Mouse (Mus musculus): ENCODE measurements around the gene Dnajc12.
"Not testable (repeated sequence)": the region's sequence is repeated elsewhere in the genome, so short reads cannot be mapped to it uniquely, and the experiment has no call there.

Gene Dnajc12

DNA sequence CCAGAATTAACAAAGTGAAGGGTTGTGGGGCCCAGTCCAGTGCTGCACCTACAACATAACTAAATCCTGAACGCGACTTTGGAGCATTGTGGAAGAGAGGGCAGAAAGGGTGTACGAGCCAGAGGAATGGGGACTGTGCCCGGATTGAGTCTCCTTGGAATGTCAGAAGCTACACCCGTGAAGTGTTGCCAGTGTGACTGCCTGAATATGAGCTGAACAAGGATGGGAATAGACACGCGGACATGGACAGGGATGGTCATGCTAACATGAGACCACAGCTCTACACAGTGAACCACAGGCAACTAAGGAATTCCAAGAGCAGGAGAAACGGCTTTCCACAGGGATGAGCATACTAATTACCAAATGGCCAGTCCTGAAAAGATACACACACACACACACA is 49.9 kb downstream of the Dnajc12 start:
- no peak for DNase-seq

DNA sequence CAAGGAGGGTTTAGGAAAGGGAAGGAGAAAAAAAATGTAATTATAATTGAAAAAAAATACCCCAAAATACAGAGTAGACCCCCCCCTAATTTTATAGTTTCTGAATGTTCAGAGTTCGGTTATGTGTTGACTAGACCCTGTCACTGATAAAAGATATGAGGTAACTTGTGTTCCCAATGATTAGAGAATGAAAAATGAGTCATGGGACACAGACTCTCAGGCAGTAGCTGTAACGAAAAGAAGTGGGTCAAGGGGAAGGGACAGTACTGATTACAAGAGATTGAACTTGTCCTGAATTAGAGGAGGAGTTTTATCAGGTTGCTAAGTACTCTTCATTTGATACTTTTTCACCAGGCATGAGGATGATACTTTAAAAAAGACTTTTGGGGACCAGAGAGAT is 50.6 kb downstream of the Dnajc12 start:
- no peak for DNase-seq

DNA sequence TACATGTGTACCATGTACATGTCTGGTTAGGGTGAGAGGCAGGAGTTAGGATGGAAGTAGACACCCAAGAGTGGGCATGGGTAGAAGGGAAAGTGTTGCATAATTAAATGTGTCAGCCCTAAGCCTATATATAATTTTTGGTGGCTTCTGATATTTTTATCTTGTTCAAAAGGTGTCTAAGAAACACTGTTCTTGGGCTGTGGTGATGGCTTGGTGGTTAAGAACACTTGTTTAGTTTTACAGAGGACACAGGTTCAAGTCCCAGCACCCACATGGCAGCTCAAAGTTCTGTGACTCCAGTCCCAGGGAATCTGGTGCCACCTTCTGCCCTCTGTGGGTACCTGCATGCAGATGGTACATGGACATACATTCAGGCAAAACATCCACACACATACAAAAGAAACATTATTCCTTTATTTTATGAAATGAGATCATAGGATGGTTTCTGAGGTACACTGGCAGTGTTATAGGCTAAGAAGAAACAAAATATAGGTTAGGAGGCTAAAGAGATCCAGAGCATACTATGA is 56.6 kb downstream of the Dnajc12 start:
- no peak for DNase-seq

DNA sequence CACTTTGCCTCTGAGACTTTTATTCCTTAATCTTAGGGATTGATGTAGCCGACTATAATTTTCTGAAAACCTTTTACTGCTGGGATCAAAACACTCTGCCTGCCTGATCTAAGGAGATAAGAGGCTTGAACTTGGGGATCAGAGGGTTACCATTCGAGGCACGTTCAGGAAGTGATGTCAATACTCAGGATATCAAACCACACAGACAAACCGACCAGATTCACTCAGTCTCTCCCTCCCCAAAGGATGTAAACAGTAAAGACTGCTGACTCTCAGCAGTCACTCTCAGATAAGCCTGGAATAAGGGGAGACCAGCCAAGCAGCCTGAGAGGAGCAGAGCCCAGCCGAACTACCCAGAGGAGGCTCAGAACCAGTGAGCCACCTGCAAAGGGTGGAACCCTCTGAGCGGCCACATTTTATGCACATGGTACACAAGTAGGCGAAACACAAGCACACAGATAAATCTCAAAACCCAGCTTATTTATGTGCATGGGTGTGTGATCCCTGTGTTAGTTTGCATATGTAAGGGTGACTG is 57.5 kb downstream of the Dnajc12 start:
- no peak for DNase-seq

DNA sequence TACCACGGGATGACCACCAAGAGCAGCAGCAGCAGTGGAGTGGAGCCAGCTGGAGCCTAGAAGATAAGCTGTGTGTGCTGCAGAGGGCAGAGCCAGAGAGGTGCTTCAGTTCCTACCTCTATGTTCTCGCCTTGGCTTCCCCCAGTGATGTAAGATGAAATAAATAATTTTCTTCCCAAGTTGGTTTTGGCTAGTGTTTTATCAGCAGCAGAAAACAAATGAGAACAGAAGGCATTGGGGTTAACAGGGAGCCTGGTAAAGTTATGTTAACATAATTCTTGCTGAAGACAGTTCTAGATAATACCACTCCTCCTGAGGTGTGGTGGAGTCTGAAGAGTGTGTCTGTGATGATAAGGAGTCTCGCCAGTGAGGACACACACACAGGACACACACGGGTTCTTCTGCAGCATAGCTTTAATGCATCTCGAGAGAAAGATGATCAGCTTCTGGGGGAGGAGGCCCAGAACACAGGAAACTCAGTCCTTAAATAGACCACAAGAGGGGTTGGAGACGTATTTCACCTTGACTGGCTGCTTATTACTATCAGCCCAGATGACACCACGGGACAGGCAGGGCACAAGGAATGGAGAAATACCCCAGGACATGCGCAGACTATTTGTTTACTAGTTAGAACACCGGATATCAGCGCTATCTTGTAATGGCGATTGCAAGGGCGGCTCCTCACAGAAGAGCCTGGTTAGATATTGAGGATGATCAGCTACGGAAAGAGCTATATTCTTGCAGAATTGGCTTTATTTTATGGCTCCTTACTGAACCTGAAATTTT is 62.6 kb downstream of the Dnajc12 start:
- not testable (repeated sequence) for DNase-seq

DNA sequence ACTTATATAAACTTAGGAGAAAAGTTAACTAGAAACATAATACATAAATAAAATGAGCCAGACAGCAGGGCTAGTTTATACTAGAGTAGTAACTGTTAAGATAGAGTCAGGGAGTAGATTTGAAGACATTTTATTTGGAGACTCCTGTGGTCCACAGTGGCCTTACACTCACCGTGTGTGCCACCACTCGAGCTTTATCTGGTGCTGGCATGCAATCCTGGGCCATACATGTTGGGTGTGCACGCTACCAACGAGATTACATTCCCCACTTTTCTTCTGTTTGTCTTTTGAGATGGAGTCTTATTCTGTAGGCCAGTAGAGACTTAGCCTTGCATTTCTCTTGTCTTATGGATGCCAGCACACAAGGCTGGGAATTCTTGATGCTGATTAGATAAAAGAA is 71.7 kb downstream of the Dnajc12 start:
- DNase-seq, result no peak

DNA sequence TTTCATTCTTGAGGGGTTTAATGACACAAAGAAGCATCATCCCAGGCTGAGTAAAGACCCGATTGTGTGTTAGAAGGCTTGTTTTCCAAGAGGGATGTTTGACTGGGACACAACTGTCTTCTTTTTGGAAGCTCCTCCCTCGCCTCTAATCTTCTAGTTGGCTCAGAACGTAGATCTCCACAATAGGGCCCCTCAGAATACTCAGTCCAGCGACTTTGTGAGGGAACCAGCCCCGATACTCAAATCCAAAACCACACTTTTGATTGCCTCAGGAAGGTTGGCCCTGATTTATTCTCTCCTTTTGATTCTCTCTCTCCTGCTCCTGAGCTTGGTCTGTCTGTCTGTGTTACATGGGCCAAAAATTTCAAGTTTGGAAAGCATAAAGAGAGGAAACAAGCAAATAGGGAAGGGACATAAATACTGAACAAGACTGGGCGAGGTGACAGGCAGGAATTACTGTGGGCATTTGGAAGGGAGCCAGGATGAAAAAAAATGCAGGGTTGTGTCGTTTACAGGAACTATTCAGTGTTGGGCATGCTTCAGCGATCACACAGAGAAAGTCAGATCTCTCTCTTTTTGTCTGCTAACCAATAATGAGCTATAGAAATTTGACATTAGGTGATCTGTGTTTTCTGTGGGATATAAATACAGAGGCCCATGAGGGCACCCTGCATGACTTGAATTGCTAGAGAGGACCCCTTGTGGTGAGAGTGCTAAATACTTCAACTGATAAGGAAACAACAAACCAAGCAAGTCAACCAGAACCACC is 73.1 kb downstream of the Dnajc12 start:
- no peak for DNase-seq

DNA sequence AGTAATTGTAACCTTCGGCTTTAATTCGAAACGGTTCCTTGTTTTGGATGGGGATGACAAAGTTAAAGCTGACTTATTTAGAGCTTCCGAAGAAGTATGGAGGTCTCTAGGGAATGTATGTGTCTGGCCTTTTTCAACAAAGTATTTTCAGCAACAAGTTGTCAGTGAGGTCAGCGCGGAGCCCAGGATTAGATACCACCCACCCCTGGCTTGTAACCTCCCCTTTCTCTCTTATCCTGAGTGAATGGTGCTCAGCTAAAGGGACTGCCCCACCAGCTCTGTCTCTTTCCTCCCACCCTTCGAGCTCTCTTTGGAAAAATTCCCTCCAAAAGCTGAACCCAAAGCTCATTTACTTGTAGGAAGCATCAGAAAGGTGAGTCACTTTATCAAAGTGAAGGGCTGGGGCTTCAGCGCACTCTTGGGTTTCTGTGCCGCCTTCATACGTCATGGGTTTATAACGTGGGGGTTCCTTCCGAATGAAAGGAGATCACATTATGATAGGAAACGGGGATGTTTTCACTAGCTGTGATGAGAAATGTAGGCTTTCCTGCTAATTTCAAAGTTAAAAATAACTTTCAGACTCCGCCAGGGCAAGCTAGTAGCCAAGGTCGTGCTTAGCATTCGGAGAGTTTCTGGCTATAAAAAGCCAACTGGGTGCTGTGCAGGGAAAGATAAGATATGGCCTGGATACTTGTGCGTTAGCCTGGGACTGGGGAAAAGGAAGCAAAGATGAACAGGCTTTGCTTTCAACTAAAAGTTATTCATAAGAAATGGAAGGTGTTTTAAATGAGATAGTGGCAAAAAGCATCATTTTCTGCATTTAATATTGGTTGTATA is 75.3 kb downstream of the Dnajc12 start:
- DNase-seq, result no peak

Data from spleen, adult 18-20 months (tissue).